Mouse (Mus musculus) B cell, adult 62 days (primary cell): ENCODE measurements around the gene Khdc4. TPM values are rescaled to one million over a fixed set of nuclear protein-coding genes. Genes with fewer than 3 reads are reported as not detected.

Experiments used
- total RNA-seq: library from RNA; stranded (reverse); gene quantifications from 4 replicates; pipeline ENCODE4 v1.2.4, GENCODE M21; 2023

Gene Khdc4
- total RNA-seq = 110 to 122 TPM (median 116 TPM) in 4 replicates

DNA sequence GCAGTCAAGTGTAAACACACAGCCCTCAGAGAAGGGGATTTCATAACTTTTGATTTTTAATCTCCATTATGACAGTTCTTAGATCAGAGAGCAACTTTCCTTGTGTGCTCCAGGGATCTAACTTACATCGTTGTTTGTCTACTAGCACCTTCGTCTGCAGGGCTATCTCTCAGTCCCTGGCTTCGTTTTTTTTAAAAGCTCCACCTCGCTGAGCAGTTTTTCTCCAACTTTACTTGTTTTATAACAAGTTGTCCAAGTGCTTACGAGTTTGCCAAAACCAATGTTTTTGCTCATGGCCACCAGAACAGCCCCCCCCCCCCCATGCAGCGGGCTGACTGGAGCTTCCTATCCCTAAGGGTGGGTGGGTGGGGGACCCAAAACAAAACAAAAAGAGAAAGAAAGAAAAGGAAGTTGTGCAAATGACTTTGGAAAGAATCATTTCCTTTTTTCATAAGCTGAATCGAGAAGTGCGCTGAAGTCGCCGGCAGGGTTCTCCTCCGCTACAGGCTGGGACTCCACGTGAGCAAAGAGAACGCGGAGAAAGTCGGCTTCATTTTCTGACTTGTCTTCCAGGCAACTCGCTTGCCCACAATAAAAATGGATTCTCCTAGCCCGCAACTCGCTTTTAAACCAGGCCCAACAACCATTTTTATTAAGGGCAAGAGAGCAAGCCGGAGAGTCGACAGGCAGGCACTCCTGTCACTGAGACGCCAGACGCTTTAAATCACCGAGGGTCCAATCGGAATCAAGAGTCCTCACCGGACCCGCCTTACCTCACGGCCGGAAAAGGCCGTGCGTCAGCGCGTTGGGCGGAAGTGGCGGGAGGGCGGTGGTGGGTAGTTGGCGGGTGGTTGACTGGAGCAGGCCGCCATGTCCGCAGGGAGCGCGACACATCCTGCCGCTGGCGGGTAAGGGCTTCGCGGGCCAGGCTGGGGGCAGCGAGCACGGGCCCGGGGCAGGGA, at the start of gene Khdc4:
Gene Khdc4 (plus strand): TSS at position 824 of the 962 bp plus-strand sequence.

GRCm38 (mm10) chr3:88652846-88653515, 32.6 kb upstream of the Khdc4 start, which contains the start of gene Rxfp4:
Gene Rxfp4, minus strand, starts transcription at chr3:88653142.

DNA sequence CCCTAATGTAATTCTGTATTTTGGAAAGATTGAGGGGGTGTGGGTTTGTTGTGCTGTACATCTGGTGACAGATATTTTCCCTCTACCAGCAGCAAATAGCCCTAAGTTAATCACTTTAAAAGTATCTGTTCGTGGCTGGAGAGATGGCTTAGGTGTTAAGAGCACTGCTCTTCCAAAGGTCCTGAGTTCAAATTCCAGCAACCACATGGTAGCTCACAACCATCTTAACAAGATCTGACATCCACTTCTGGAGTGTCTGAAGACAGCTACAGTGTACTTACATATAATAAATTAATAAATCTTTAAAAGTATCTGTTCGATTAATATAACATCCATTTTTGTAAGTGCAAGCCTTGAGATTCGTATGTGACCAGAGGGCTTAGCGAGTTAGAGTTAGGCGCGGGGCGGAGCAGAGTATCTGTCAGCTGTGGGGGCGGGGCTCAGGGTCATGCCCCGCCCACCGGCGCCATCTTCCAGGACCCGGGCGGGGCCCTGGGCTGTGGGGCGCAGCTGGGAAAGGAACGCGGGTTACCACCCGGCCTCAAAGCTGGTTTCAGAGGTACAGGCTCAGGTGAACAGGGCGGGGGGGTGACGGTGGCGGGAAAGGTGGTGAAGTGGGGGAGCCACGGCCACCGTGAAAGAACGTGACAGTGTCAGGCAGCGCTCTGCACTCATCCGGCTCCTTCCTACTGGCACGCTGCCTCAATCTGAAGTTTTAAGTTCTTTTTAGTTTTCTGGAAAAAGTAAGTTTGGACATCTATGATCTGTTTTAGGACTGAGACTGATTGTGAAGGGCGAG, 31.0 kb downstream of the Khdc4 start, which contains the start of gene Rit1:
Gene Rit1 (plus strand): TSS at position 440 of the 799 bp plus-strand sequence.

Other genes with a start within 250 kb of the Khdc4 start
- 0.63 to 2.0 TPM (median 1.4 TPM) in 4 replicates for gene Sema4a, start 224.6 kb upstream of the Khdc4 start, total RNA-seq
- 24.0 to 27.8 TPM (median 25.7 TPM) in 4 replicates for gene Lmna, start 175.8 kb upstream of the Khdc4 start, total RNA-seq
- gene Mex3a, start 153.4 kb upstream of the Khdc4 start, total RNA-seq = 1.2 to 1.5 TPM (median 1.4 TPM) in 4 replicates
- 0.82 to 2.1 TPM (median 1.1 TPM) in 3 of 4 replicates, not detected in the other for gene Rab25, start 137.5 kb upstream of the Khdc4 start, total RNA-seq
- gene Lamtor2, start 132.7 kb upstream of the Khdc4 start, total RNA-seq = 80.5 to 103 TPM (median 86.2 TPM) in 4 replicates
- gene Ubqln4, start 132.0 kb upstream of the Khdc4 start, total RNA-seq = 43.5 to 47.4 TPM (median 45.2 TPM) in 4 replicates
- 59.8 to 67.5 TPM (median 65.0 TPM) in 4 replicates for gene Ssr2, start 109.9 kb upstream of the Khdc4 start, total RNA-seq
- gene Arhgef2, start 79.8 kb upstream of the Khdc4 start, total RNA-seq = 219 to 260 TPM (median 245 TPM) in 4 replicates
- gene Rxfp4, start 32.7 kb upstream of the Khdc4 start, total RNA-seq = not detected in 4 replicates
- 28.0 to 31.3 TPM (median 29.3 TPM) in 4 replicates for gene Rit1, start 31.0 kb downstream of the Khdc4 start, total RNA-seq
- gene Syt11, start 89.4 kb downstream of the Khdc4 start, total RNA-seq = 2.9 to 4.0 TPM (median 3.5 TPM) in 4 replicates
- 70.1 to 80.2 TPM (median 74.2 TPM) in 4 replicates for gene Gon4l, start 149.4 kb downstream of the Khdc4 start, total RNA-seq
- 14.8 to 15.3 TPM (median 15.0 TPM) in 4 replicates for gene Msto1, start 228.2 kb downstream of the Khdc4 start, total RNA-seq